Mouse (Mus musculus) right cerebral cortex, postnatal 4 days (tissue): Measurements from ENCODE around the gene Dock3.
A peak's percentile ranks its signal among the peaks of the same experiment; 100 is the strongest.
"Not testable (repeated sequence)": the region's sequence is repeated elsewhere in the genome, so short reads cannot be mapped to it uniquely, and the experiment has no call there.

Experiments used
- DNase-seq: peaks from one replicate; pipeline ENCODE4 v3.0.0-alpha.2; 2022

The Dock3 gene

GRCm38 (mm10) chr9:107255596-107255995 lies 23.9 kb upstream of the Dock3 start:
- no peak for DNase-seq

DNA sequence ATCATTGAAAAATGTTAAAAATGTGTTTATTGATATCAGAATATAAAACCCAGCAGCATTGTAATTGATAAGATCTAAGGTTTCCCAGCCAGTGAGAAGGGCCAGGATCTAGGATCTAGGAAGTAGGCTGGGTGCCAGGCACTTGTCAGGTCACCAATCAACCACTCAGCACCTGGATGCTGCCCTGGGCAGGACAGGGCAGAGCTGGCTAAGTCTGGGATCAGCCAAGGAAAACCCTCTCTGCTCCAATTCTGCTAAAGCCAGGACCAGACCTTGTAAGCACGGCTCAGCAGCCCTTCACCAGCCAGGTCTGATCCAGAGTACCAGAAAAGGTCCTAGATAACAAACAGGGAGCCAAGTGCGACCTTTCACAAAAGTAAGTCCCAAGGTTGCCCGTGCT lies 23.2 kb upstream of the Dock3 start:
- no peak for DNase-seq

- peak; percentile 66 for DNase-seq
Measured at GRCm38 (mm10) chr9:107254476-107254875, 22.8 kb upstream of the Dock3 start.

DNA sequence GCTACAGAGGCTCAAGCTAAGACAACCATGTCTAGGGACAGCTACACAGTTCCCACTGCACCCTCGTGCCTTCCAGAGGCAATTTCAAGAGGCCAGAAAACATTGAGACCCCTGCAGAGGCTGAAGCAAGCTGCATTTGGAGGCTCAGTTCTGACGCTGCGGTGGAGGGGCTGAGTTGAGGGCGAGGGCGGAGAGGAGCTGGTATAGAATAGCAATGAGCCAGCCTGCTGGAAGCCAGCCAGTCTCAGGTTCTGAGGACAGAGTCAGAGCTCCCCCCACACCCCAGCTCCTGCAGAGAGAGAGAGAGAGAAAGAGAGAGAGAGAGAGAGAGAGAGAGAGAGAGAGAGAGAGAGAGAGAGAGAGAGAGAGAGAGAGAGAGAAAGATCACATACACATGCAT lies 20.5 kb upstream of the Dock3 start:
- peak; percentile 73 for DNase-seq

- DNase-seq: peak; percentile 46
Measured at GRCm38 (mm10) chr9:107250416-107251337, 19.0 kb upstream of the Dock3 start.

- no peak for DNase-seq
Measured at GRCm38 (mm10) chr9:107249154-107249553, 17.4 kb upstream of the Dock3 start.

DNA sequence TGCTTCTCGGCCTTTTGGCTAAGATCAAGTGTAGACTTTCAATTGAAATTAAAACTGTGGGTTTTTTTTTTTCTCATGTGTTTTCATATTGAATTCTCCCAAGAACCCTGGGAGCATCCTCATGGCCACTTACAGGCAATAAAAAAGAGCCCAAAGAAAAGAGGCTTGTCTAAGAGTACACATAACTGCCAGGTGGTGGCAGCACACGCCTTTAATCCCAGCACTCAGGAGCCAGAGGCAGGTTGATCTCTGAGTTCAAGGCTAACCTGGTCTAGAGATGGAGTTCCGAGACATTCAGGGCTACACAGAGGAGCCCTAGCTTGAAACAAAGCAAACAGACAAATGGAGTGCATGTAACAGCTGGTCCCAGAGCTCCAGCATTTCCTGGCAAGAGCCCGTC lies 14.5 kb upstream of the Dock3 start:
- no peak for DNase-seq

DNA sequence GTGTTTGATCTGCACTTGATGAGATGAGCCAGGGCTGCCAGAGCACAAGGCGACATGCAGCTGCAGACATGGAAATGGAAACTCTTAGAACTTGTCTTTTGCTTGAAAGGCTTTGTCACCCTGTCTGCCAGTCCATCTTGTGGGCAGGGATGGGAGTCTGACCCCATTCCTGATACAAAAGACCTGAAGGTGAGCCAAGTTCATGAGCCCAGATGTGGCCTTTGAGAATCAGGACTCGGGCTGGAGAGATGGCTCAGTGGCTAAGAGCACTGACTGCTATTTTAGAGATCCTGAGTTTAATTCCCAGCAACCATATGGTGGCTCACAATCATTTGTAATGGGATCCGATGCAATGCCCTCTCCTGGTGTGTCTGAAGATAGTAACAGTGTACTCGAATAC lies 13.6 kb upstream of the Dock3 start:
- DNase-seq: no peak

- no peak for DNase-seq
Measured at GRCm38 (mm10) chr9:107236151-107236550, 4.4 kb upstream of the Dock3 start.

DNA sequence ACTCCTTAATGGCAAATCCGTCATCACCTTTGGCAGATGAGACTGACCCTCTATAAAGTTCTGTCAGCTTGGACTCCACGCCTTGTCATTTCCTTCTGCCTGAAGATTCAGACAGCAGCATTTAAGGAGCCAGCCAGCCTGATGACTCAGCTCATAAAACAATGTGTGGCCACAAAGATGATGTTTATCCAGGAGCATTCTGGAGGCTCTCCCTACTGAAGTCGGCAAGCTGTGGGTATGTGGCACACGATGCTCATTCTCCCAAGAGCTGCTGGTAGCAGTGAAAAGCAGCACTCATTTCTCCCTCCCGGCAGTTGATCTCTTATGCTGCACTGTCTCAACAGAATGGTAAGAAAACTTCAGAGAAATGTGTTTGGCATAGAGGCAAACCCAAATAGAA lies 3.6 kb upstream of the Dock3 start:
- DNase-seq: no peak

GRCm38 (mm10) chr9:107232140-107232539 lies 431 bp upstream of the Dock3 start:
- DNase-seq: no peak

GRCm38 (mm10) chr9:107230991-107231538 lies 644 bp downstream of the Dock3 start:
- peak; percentile 85 for DNase-seq

- no peak for DNase-seq
Measured at GRCm38 (mm10) chr9:107224597-107224996, 7.1 kb downstream of the Dock3 start.

GRCm38 (mm10) chr9:107174831-107175230 lies 56.9 kb downstream of the Dock3 start:
- not testable (repeated sequence) for DNase-seq

- DNase-seq: no peak
Measured at GRCm38 (mm10) chr9:107165792-107166191, 65.9 kb downstream of the Dock3 start.

GRCm38 (mm10) chr9:107164825-107165224 lies 66.9 kb downstream of the Dock3 start:
- no peak for DNase-seq

GRCm38 (mm10) chr9:107156388-107156787 lies 75.3 kb downstream of the Dock3 start:
- DNase-seq: not testable (repeated sequence)

DNA sequence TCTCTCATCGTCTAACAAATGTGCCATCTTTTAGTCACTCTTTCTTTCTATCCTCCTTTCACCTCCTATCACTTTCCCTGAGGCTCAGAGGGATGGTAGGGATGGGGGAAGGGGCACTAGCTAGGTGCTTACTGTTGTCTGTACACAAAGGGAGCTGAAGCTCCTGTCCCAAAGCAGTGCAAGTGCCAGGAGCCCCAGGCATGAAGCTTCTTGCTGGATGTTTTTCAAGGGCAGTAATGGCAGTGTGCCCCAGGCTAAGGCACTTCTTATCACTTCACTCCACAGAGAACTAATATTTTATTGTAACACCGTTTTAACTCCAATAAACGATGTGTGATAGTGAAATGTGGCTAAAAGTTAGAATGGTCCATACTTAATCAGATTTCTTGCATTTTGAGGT lies 118.9 kb downstream of the Dock3 start:
- no peak for DNase-seq

DNA sequence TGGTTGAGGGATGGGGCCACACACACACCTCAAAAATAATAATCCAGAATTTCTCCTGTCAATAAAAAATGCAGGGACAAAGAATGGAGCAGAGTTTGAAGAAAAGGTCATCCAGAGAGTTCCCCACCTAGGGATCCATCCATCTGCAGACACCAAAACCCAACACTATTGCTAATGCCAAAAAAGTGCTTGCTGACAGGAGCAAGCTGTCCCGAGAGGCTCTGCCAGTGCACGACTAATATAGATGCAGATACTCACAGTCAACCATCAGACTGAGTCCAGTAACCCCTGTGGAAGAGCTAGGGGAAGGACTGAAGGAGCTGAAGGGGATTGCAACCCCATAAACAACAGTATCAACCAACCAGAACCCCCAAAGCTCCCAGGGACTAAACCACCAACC lies 119.7 kb downstream of the Dock3 start:
- no peak for DNase-seq

DNA sequence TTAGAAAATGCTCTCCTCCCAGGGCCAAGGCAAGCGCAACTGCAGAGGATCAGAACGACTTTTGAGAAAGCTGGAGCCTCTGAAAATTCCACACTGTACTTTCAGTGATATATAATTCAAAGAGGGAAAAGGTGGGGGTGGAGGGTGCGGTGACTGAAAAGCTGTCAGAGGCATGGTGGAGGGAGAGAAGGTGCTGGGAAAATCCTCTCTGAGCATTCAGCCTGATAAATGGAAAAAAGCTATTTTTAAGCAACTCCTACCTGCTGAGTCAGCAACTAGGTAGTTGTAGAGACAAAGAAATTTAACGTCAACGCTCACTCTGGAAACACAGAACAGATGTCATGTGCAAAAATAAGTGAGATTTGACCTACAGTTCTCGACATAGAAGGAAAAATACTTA lies 132.2 kb downstream of the Dock3 start:
- no peak for DNase-seq

DNA sequence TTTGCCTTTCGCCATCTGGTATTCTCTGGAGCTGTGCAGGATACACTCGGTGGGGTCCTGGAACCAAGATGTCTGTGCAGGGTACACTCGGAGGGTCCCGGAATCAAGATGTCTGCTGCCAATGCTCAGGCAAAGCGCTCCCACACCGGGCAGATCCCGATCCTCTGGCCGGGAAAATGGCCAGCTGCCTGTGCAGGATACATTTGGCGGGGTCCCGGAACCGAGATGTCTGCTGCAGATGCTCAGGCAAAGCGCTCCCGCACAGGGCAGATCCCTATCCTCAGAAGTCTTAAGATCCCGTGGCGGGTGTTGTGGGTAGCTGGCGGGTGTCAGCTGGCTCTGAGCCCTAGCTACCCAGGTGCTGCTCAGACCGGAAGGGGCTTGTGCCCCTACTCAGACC lies 142.3 kb downstream of the Dock3 start:
- not testable (repeated sequence) for DNase-seq

DNA sequence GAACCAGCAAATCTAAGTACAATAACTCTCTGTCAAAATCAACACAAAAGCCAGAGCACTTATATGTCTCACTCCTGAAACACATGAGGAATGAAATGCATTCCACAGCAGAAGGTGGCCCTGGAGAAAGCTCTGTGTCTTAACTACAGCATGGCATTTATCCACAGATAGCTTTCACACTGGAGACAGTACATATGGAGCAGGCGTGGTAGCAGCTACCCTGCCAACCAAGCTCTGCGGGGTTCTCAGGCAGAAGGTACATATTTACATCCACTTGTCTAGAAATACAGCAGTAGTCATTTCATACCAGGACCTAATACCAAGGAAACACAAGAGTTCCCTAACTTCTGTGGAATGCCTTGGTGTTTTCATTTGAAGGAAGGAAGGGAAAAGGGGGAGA lies 144.2 kb downstream of the Dock3 start:
- no peak for DNase-seq

- DNase-seq: no peak
Measured at GRCm38 (mm10) chr9:107037947-107038346, 193.8 kb downstream of the Dock3 start.

DNA sequence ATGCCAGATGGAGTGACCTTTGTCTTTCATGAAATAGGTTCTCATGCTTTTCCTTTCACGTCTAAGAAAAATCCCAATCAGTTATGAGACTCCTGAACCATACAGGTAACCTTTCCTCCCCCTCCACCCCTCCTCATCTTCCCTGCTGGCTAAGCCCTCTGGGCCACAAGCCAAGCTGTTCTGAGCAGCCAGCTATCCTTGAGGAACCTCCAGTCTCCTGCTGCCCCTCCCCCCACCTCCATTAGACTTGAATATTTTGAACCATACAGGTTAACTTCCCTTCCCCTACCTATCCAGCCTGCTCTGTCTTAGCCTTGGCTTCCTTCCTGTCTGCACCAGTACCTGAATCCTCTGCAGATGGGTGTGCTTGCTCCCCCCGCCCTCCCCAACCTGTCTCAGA lies 204.1 kb downstream of the Dock3 start:
- DNase-seq: no peak

DNA sequence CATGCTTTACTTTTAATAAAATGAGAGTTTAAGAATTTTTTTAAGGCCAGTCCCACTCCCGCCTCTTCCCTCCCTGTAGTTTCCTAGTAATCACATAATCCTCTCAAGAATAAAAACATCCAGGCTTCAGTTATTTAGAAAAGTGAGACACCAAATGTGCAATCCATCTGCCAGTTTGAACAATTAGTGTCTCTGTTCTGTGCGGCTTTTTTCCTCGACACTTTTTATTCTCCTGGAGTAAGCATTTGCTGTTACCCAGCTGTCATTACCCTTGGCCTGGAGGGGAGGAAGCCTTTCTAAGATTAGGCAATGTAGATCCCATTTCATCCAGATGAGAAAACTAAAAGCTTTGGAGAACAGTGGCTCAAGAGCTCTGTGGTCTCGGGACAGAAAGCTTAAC lies 221.9 kb downstream of the Dock3 start:
- DNase-seq: no peak
